Comparison of ENCODE assay signal across 10 mouse cellular contexts in the genomic region with DNA sequence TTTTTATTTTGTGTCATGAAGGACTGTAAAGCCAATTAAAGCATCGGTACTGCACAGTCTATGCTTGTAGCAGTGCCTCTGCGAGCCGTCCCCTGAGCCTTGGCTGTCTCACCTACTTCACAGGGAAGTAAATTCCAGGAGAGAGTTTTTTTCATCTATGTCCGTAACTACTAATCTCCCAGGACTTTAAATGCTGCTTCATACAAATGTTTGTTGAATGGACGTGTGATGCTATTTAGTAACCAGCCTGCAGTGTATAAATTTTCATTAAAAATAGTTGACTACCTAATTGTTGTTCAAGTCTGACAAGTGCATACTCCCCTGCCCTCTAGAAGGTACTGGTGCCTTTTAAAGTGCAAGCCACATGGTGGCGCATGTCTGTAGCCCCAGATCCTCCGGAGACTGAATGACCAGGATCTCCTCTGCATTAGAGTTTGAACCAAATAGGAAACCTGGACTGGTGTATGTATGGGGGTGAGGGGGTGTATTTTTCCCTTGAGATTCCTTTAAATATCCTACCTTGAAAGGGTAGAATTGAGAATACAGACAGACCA. TPM values are rescaled to one million over a fixed set of nuclear protein-coding genes. Genes with fewer than 3 reads are reported as not detected.
A peak's percentile ranks its signal among the peaks of the same experiment; 100 is the strongest.
DNase-seq lines count a peak whose midpoint lies in the region; ATAC-seq lines count a peak whose summit lies in the region.
"Had no signal": no experiment of that assay in that cellular context is flagged by ENCODE, and none has a peak within 500 bp of the region (broad histone marks: within the 10 kb centered on the region; RNA-seq: fewer than 3 reads in every experiment).

No protein-coding gene starts in this region.

- intact Hi-C loops in left cerebral cortex, postnatal 25 days (cut with DNase I): loop anchor here (2.0 to 5.0 kb wide), 2 partner anchors 89 to 171 kb away; partner anchors contain the start of gene Ccdc126

- H3K4me2 ChIP-seq in hindbrain, embryonic 16.5 days (ENCODE audit: low read length): no peak overlapping the region
- no peak overlapping the region for H3K4me2 ChIP-seq in lung, embryonic 16.5 days (ENCODE audit: low read depth, low read length)
- H3K4me2 ChIP-seq: limb, embryonic 15.5 days; stomach, embryonic 15.5 days had no signal

- 0 out of 2 replicates have a peak, but pooled peaks have one; percentile 17 for ATAC-seq in hindbrain, embryonic 16.5 days
- peak; percentile 68 for ATAC-seq in lung, embryonic 16.5 days (ENCODE audit: low read depth)

- H3K36me3 ChIP-seq in hindbrain, embryonic 16.5 days (ENCODE audit: control insufficient read depth, insufficient read depth, low read length): no peaks in the 10 kb centered on the region
- no peaks in the 10 kb centered on the region for H3K36me3 ChIP-seq in lung, embryonic 16.5 days (ENCODE audit: control insufficient read depth, insufficient read depth, low read length)
- H3K36me3 ChIP-seq: limb, embryonic 15.5 days; stomach, embryonic 15.5 days had no signal

- 17% methylated on average over 7 of the region's 7 CpGs for WGBS in hindbrain, embryonic 16.5 days
- WGBS in lung, embryonic 16.5 days: 12% methylated on average over 7 of the region's 7 CpGs

- H3K27ac ChIP-seq in hindbrain, embryonic 16.5 days (ENCODE audit: low read depth, low read length): no peak overlapping the region
- H3K27ac ChIP-seq in lung, embryonic 16.5 days (ENCODE audit: low read length): no peak overlapping the region
- H3K27ac ChIP-seq: limb, embryonic 15.5 days; stomach, embryonic 15.5 days had no signal

- no peak overlapping the region for H3K4me3 ChIP-seq in hindbrain, embryonic 16.5 days (ENCODE audit: low read length)
- H3K4me3 ChIP-seq in lung, embryonic 16.5 days (ENCODE audit: low read length): no peak overlapping the region
- H3K4me3 ChIP-seq: limb, embryonic 15.5 days; stomach, embryonic 15.5 days had no signal

- peak; percentile 35 for DNase-seq in gastrocnemius, postnatal 10 days
- no peak for DNase-seq in gastrocnemius, adult 8-10 months (ENCODE audit: low spot score in 2 of 2)
- DNase-seq in A20 (ENCODE audit: low read depth, low spot score) (peak; percentile 65), R1 (ENCODE audit: low read depth, low spot score) (peak; percentile 71)
- no peak for DNase-seq in c-Kit-positive CD71-positive TER-119-positive erythroid progenitor cells, embryonic 14.5 days (ENCODE audit: low spot score)
- no peak for DNase-seq in left cerebral cortex, postnatal 25 days (ENCODE audit: low spot score in 2 of 2)

- H3K9me3 ChIP-seq in hindbrain, embryonic 16.5 days (ENCODE audit: control insufficient read depth, low read length): no peaks in the 10 kb centered on the region
- no peaks in the 10 kb centered on the region for H3K9me3 ChIP-seq in lung, embryonic 16.5 days (ENCODE audit: control insufficient read depth, low read length)
- H3K9me3 ChIP-seq: limb, embryonic 15.5 days; stomach, embryonic 15.5 days had no signal

- H3K9ac ChIP-seq in hindbrain, embryonic 16.5 days (ENCODE audit: low read depth, low read length): no peak overlapping the region
- no peak overlapping the region for H3K9ac ChIP-seq in lung, embryonic 16.5 days (ENCODE audit: low read length)
- H3K9ac ChIP-seq: limb, embryonic 15.5 days; stomach, embryonic 15.5 days had no signal

- no peaks in the 10 kb centered on the region for H3K27me3 ChIP-seq in hindbrain, embryonic 16.5 days (replicated peaks; ENCODE audit: control insufficient read depth, insufficient read depth, low read length)
- no peaks in the 10 kb centered on the region; the same call in 1 of the 2 replicates for H3K27me3 ChIP-seq in lung, embryonic 16.5 days (ENCODE audit: control insufficient read depth, insufficient read depth, low read depth, low read length)
- H3K27me3 ChIP-seq: limb, embryonic 15.5 days; stomach, embryonic 15.5 days had no signal

- H3K4me1 ChIP-seq in hindbrain, embryonic 16.5 days (ENCODE audit: control insufficient read depth, insufficient read depth, low read depth, low read length): no peaks in the 10 kb centered on the region
- no peaks in the 10 kb centered on the region for H3K4me1 ChIP-seq in lung, embryonic 16.5 days (replicated peaks; ENCODE audit: control insufficient read depth, insufficient read depth, low read length)

RNA-seq across cellular contexts. Expression of gene Igf2bp3, which starts 13.4 kb away (rescaled TPM):
- 1 to 10 TPM; 4.3 to 5.5 TPM for total RNA-seq in gastrocnemius, postnatal 10 days (2021)
- under 1 TPM; 0.10 to 0.19 (median 0.16) TPM for total RNA-seq in gastrocnemius, adult 8-10 months (2022)
- polyA plus RNA-seq in hindbrain, embryonic 16.5 days (2015; fragmentation: Nextera tagmentation; extraction: Ambion mirVana): 15.5 and 19.2 TPM in 2 replicates
- 37.5 and 41.0 TPM in 2 replicates for polyA plus RNA-seq in lung, embryonic 16.5 days (2015; fragmentation: Nextera tagmentation; extraction: Ambion mirVana)
- under 1 TPM in 1 of 2 experiments, not detected in 1; 0.16 TPM for total RNA-seq in left cerebral cortex, postnatal 25 days (2021)

RNA-seq across cellular contexts. Expression of gene Tra2a, which starts 35.6 kb away (rescaled TPM):
- total RNA-seq in gastrocnemius, postnatal 10 days (2021): 10 to 100 TPM; 20.7 to 30.8 TPM
- 10 to 100 TPM; 11.4 to 15.3 (median 14.3) TPM for total RNA-seq in gastrocnemius, adult 8-10 months (2022)
- 97.0 and 97.9 TPM in 2 replicates for polyA plus RNA-seq in hindbrain, embryonic 16.5 days (2015; fragmentation: Nextera tagmentation; extraction: Ambion mirVana)
- 111 TPM in 2 replicates for polyA plus RNA-seq in lung, embryonic 16.5 days (2015; fragmentation: Nextera tagmentation; extraction: Ambion mirVana)
- 10 to 100 TPM; 74.1 to 80.5 TPM for total RNA-seq in left cerebral cortex, postnatal 25 days (2021)

Comparison
In these comparisons a context has a peak if more than half of its experiments do, and no peak if none do; other contexts are left out.
1. DNase-seq: peak in gastrocnemius, postnatal 10 days (single experiment), A20 (single experiment) and R1 (single experiment); none in gastrocnemius, adult 8-10 months (0 of 2), c-Kit-positive CD71-positive TER-119-positive erythroid progenitor cells, embryonic 14.5 days (single experiment) and left cerebral cortex, postnatal 25 days (0 of 2).
2. RNA of gene Igf2bp3, which starts 13.4 kb away (total RNA-seq): 4.3 to 5.5 TPM in gastrocnemius, postnatal 10 days; 0.10 to 0.19 TPM in gastrocnemius, adult 8-10 months and 0.16 TPM in left cerebral cortex, postnatal 25 days; every median in the first group is over 4 times any median in the second.